Comparison of ENCODE assay signal across 8 mouse cellular contexts in genomic region chr9:21840115-21840787, GRCm38 (mm10). TPM values are rescaled to one million over a fixed set of nuclear protein-coding genes. Genes with fewer than 3 reads are reported as not detected.
DNase-seq lines count a peak whose midpoint lies in the region; ATAC-seq and TF ChIP-seq lines count a peak whose summit lies in the region.

No protein-coding gene starts in this region.

- DNase-seq in heart, adult 2 months: peak; percentile 37 to 66
- DNase-seq in A20 (ENCODE audit: low read depth, low spot score): peak; percentile 37
- DNase-seq in ZHBTc4 (ENCODE audit: low read depth, low spot score): peak; percentile 70
- DNase-seq in layer of hippocampus, adult 9-10 months (ENCODE audit: low spot score): peak; percentile 59
- peak; percentile 65 for DNase-seq in naive thymus-derived CD4-positive, alpha-beta T cell, adult 2 months (ENCODE audit: low read depth)
- no peak for DNase-seq in ovary, postnatal 10 days (ENCODE audit: low spot score)

- no peaks in the 10 kb centered on the region for H3K9me3 ChIP-seq in heart, embryonic 11.5 days (replicated peaks; ENCODE audit: control insufficient read depth, low read length)
- no peaks in the 10 kb centered on the region for H3K9me3 ChIP-seq in forebrain, embryonic 13.5 days (replicated peaks)

- peaks cover 10% of the 10 kb centered on the region for H3K4me1 ChIP-seq in heart, adult 2 months (ENCODE audit: control insufficient read depth, insufficient read depth, low read length)
- no peaks in the 10 kb centered on the region; the same call in 1 of the 2 replicates for H3K4me1 ChIP-seq in heart, embryonic 11.5 days (ENCODE audit: control insufficient read depth, insufficient read depth, low read length)
- no peaks in the 10 kb centered on the region for H3K4me1 ChIP-seq in forebrain, embryonic 13.5 days

- intact Hi-C loops in heart, adult 2 months (cut with DNase I): loop anchor here (1.0 kb wide), 1 partner anchor 31 kb away; no protein-coding TSS in a partner anchor

- peak; percentile 40; the same call in 1 of the 2 replicates for TF ChIP-seq EP300 in heart, adult 2 months (IDR thresholded peaks at IDR 0.05; ENCODE audit: insufficient read depth, low read depth, low read length)

- no peak overlapping the region for H3K9ac ChIP-seq in heart, adult 2 months (ENCODE audit: low read depth, low read length)
- H3K9ac ChIP-seq in heart, embryonic 11.5 days (ENCODE audit: low read depth, low read length): no peak overlapping the region
- H3K9ac ChIP-seq in forebrain, embryonic 13.5 days: no peak overlapping the region

- no peak overlapping the region for H3K4me3 ChIP-seq in heart, adult 2 months
- H3K4me3 ChIP-seq in heart, embryonic 11.5 days (ENCODE audit: low read depth, low read length): no peak overlapping the region
- H3K4me3 ChIP-seq in forebrain, embryonic 13.5 days: no peak overlapping the region

- ATAC-seq in heart, embryonic 11.5 days (replicated peaks; ENCODE audit: insufficient number of reproducible peaks, low FRiP score, low TSS enrichment): no peak
- peak; percentile 71; the same call in 1 of the 2 replicates for ATAC-seq in forebrain, embryonic 13.5 days

- peak overlapping the region; percentile 59 for H3K27ac ChIP-seq in heart, adult 2 months
- H3K27ac ChIP-seq in heart, embryonic 11.5 days (ENCODE audit: low read depth, low read length): no peak overlapping the region
- H3K27ac ChIP-seq in forebrain, embryonic 13.5 days: no peak overlapping the region

- H3K27me3 ChIP-seq in heart, adult 2 months (ENCODE audit: control insufficient read depth, insufficient read depth, low read length): no peaks in the 10 kb centered on the region
- no peaks in the 10 kb centered on the region for H3K27me3 ChIP-seq in heart, embryonic 11.5 days (ENCODE audit: control insufficient read depth, insufficient read depth, low read length)
- no peaks in the 10 kb centered on the region for H3K27me3 ChIP-seq in forebrain, embryonic 13.5 days

- 55% methylated on average over 8 of the region's 8 CpGs for WGBS in heart, adult 2 months
- 56% methylated on average over 8 of the region's 8 CpGs for WGBS in heart, embryonic 11.5 days (ENCODE audit: insufficient replicate concordance)
- WGBS in forebrain, embryonic 13.5 days: 52% methylated on average over 8 of the region's 8 CpGs

- H3K79me2 ChIP-seq in heart, adult 2 months (replicated peaks; ENCODE audit: control insufficient read depth, insufficient read depth, low read length): no peaks in the 10 kb centered on the region

- H3K4me2 ChIP-seq in heart, embryonic 11.5 days: no peak overlapping the region
- H3K4me2 ChIP-seq in forebrain, embryonic 13.5 days: no peak overlapping the region

- TF ChIP-seq CTCF in heart, adult 2 months (IDR thresholded peaks at IDR 0.05): peak; percentile 87

- peaks cover 15% of the 10 kb centered on the region for H3K36me3 ChIP-seq in heart, adult 2 months (ENCODE audit: control insufficient read depth, insufficient read depth, low read length)
- H3K36me3 ChIP-seq in heart, embryonic 11.5 days (ENCODE audit: control insufficient read depth, insufficient read depth, low read length): peaks cover 6% of the 10 kb centered on the region
- H3K36me3 ChIP-seq in forebrain, embryonic 13.5 days (ENCODE audit: poor library complexity, severe bottlenecking): 0 out of 2 replicates have a peak, but pooled peaks cover 2% of the 10 kb centered on the region

- no peak for TF ChIP-seq POLR2A in heart, adult 2 months (IDR thresholded peaks at IDR 0.05; ENCODE audit: insufficient read depth, low read depth, low read length)

RNA-seq across cellular contexts. Expression of gene Angptl8, which starts 4.9 kb away (rescaled TPM):
- not detected for total RNA-seq in heart, adult 2 months (2021)
- 0.41 and 2.4 TPM in 2 replicates for polyA plus RNA-seq in heart, adult 2 months (2012; rRNA removed)
- polyA plus RNA-seq in heart, embryonic 11.5 days (2014; fragmentation: Nextera tagmentation; extraction: Ambion mirVana): 1.1 and 1.9 TPM in 2 replicates
- polyA plus RNA-seq in forebrain, embryonic 13.5 days (2015; fragmentation: Nextera tagmentation; extraction: Ambion mirVana): 0.21 TPM in 1 of 2 replicates, not detected in the other

RNA-seq across cellular contexts. Expression of gene Dock6, which starts 12.2 kb away (rescaled TPM):
- 10 to 100 TPM; 25.9 to 33.8 TPM for total RNA-seq in heart, adult 2 months (2021)
- 87.9 and 92.7 TPM in 2 replicates for polyA plus RNA-seq in heart, adult 2 months (2012; rRNA removed)
- polyA plus RNA-seq in heart, embryonic 11.5 days (2014; fragmentation: Nextera tagmentation; extraction: Ambion mirVana): 43.9 and 50.1 TPM in 2 replicates
- 12.5 and 13.9 TPM in 2 replicates for polyA plus RNA-seq in forebrain, embryonic 13.5 days (2015; fragmentation: Nextera tagmentation; extraction: Ambion mirVana)

RNA-seq across cellular contexts. Expression of gene Kank2, which starts 41.7 kb away (rescaled TPM):
- 10 to 100 TPM; 57.3 to 62.9 TPM for total RNA-seq in heart, adult 2 months (2021)
- polyA plus RNA-seq in heart, adult 2 months (2012; rRNA removed): 45.3 and 52.7 TPM in 2 replicates
- polyA plus RNA-seq in heart, embryonic 11.5 days (2014; fragmentation: Nextera tagmentation; extraction: Ambion mirVana): 8.9 and 9.0 TPM in 2 replicates
- 2.6 and 3.1 TPM in 2 replicates for polyA plus RNA-seq in forebrain, embryonic 13.5 days (2015; fragmentation: Nextera tagmentation; extraction: Ambion mirVana)
